Mouse (Mus musculus): ENCODE measurements around the gene Pde4a.

Pde4a gene

GRCm38 (mm10) chr9:21149077-21149653 is 16.3 kb upstream of the Pde4a start:
- no peak for DNase-seq

- peak; percentile 93 for DNase-seq
Measured at GRCm38 (mm10) chr9:21149654-21150419, 15.7 kb upstream of the Pde4a start, which contains the start of gene Cdc37. Gene Cdc37 (minus strand): TSS chr9:21149982.

GRCm38 (mm10) chr9:21152715-21153114 is 12.8 kb upstream of the Pde4a start:
- no peak for DNase-seq

DNA sequence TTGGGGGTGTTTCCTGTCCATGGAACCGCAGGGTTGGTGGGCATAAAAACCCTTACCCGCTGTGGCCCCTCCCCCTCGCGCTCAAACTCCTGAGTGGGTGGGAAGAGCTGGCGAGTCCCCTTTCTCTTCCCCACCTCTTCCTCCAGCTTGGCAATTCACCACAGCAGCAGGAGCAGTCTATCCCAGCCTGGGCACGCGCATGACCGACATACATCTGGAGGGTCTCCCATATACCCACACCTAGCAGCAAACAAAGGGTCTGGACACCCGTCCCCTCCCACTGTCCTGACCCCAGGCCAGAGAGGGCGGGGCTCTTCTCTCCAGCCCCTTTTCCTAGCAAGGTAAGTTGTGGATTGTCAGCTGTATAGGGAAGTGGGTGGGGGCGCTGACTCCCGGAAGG is 12.2 kb upstream of the Pde4a start:
- no peak for DNase-seq

GRCm38 (mm10) chr9:21153833-21154232 is 11.7 kb upstream of the Pde4a start:
- DNase-seq: no peak

GRCm38 (mm10) chr9:21154787-21155186 is 10.7 kb upstream of the Pde4a start:
- no peak for DNase-seq

DNA sequence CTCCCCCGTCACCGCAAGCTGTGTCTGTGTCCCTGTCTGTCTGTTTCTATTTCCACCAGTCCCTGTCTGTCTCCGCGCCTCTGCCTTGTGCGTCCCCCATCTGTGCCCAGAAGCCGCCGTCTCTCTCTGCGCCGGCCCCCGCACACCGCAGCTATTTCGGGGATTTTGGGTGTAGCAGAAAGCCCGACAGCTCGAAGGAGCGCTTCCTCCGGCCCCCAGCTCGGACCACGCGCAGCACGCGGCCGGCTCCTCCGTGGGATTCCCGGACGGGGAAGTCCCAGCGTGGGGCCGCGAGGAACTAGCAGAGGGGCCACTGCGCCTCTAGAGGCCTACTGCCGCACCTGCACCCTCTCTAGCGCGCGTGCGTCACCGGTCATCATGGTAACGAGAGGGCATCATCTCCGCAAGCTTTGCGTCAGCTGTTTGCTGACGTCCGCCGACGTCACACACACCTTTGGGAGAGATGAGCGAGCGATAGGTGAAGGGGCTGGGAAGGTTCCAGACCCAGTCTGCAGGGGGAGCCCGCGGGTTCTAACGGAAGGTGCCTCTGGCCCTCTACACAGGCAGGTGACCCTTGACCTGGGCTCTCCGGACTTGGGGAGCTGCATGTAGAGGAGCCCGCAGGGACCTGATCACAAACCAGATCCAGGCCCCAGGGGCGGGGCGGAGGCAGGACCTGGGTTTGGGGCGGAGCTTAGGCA is 4.2 kb upstream of the Pde4a start:
- DNase-seq: peak; percentile 88

DNA sequence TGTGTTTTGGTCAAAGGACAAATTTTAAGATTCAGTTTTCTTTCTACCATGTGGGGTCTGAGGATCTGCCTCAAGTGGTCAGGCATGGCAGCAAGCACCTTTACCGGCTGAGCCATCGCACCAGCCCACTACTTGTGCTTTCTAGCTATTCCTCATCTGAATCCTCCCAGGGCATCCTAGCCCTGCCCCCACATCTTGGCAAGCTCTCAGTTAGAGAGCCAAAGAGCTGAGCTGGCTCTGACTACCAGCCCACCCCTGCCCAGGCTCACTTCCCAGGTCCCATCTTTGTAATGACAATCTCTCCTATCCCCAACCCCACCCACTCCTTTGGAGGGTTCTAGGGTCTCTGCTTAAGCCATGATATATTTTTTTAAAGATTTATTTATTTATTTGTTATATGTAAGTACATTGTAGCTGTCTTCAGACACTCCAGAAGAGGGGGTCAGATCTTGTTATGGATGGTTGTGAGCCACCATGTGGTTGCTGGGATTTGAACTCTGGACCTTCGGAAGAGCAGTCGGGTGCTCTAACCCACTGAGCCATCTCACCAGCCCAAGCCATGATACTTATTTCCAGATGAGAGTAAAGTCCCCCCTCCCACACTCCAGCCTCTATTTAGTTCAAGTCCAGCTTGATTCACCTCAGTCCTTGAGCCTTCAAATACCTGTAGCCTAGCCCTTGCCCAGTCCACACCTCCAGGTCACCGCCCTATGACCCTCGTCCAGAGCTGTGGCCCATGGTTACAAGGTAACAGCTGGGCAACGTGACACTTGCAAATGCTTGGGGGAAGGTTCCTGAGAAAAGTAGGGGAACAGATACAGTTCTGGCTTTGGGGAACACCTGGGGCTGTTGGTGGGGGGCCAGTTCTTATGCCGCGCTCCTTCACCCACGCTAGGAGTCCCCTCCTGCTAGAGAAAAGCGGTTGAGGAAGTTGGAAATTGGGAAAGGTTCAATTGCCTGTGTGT is 2.1 kb upstream of the Pde4a start:
- no peak for DNase-seq

- DNase-seq: no peak
Measured at GRCm38 (mm10) chr9:21164072-21164471, 1.4 kb upstream of the Pde4a start.

GRCm38 (mm10) chr9:21165952-21166451 is 488 bp downstream of the Pde4a start:
- no peak for DNase-seq

- no peak for DNase-seq
Measured at GRCm38 (mm10) chr9:21166516-21166915, 1.0 kb downstream of the Pde4a start.

- DNase-seq: no peak
Measured at GRCm38 (mm10) chr9:21167140-21168097, 1.9 kb downstream of the Pde4a start.

- DNase-seq: peak; percentile 49
Measured at GRCm38 (mm10) chr9:21168161-21169123, 2.9 kb downstream of the Pde4a start.

GRCm38 (mm10) chr9:21169157-21169556 is 3.6 kb downstream of the Pde4a start:
- DNase-seq: no peak

- DNase-seq: no peak
Measured at GRCm38 (mm10) chr9:21172364-21172763, 6.8 kb downstream of the Pde4a start.

DNA sequence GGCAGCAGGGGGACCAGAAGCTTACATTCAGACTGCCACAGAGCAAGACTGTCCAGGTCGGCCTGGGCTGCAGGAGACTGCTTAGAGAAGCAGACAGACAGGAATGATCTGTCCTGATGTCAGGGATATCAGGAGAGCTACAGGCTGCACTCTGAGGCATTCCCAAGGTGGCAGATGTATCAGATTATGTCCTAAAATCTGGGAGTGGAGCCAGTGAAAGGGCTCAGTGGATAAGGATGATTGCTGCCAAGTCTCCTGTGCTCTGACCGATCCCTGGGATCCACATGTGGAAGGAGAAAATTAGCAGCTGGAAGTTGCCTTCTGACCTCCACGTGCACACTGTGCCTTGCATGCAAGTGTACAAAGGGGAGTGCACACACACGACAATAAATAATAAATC is 14.9 kb downstream of the Pde4a start:
- no peak for DNase-seq

- DNase-seq: no peak
Measured at GRCm38 (mm10) chr9:21180841-21181240, 15.3 kb downstream of the Pde4a start.

DNA sequence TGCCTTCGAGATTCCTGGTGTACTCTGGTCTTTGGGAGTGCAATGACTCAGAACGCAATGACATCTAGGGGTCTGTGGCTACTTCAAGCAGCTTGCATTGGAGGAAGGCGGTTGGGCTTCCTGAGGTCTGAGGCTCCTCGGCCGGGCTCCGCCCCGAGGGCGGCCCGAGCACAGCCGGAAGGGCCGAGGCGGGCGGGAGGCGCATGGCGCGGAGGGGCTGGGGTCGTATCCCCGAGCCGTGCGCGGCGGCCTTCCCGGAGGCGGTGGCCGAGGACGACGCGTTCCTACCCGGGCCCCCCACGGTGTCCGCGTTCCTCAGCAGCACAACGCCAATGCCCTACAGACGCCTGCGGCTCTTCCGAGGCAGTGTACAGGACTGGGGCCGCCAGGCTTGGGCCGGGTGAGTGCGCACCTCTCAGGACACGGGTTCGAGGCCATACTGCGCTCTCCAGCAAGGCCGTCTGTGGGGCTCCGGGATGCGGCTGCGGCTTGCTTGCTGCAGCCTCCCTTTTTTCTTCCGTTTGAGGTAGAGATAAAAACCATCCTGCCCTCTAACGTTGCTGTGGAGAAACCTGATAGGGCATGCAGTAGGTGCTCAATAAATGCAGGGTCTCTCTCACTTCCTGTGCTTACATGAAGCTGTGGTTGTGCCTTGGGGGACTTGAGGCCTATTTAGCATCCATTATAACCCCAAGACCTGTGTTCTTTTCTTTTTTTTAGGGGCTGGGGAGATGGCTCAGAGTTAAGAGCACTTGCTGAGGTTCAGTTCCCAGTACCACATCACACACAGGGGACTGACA is 16.1 kb downstream of the Pde4a start:
- no peak for DNase-seq

GRCm38 (mm10) chr9:21183421-21183820 is 17.9 kb downstream of the Pde4a start:
- DNase-seq: no peak
